Mouse (Mus musculus) forebrain, embryonic 11.5 days (tissue): Measurements from ENCODE around the gene Knl1. TPM values are rescaled to one million over a fixed set of nuclear protein-coding genes. Genes with fewer than 3 reads are reported as not detected.
"Not testable (repeated sequence)": the region's sequence is repeated elsewhere in the genome, so short reads cannot be mapped to it uniquely, and the experiment has no call there.

ENCODE experiments used
- ATAC-seq: fragments of 200-750 bp; cut with Nextera tagmentation; replicated peaks from 2 replicates; pipeline ENCODE4 v1.8.0; 2017; ENCODE audit warnings: moderate TSS enrichment; ENCODE audit not compliant: low FRiP score
- DNase-seq: peaks from one replicate; pipeline ENCODE4 v3.0.0-alpha.2; 2017; ENCODE audit warnings: low spot score
- H3K27ac ChIP-seq: fragments of 300-500 bp; sonication (generic); 2 replicates; pipeline ENCODE4 v1.5.1; 2014; ENCODE audit warnings: low read depth, low read length
- H3K27me3 ChIP-seq: fragments of 300-500 bp; sonication (generic); 2 replicates; pipeline ENCODE4 v1.6.1; 2014; ENCODE audit warnings: mild to moderate bottlenecking, low read length, mixed read lengths; ENCODE audit not compliant: control insufficient read depth, insufficient read depth
- H3K36me3 ChIP-seq: fragments of 300-500 bp; sonication (generic); 2 replicates; pipeline ENCODE4 v1.6.1; 2014; ENCODE audit warnings: mild to moderate bottlenecking, low read length, moderate library complexity, mixed read lengths; ENCODE audit not compliant: control insufficient read depth, insufficient read depth
- H3K4me1 ChIP-seq: fragments of 300-500 bp; sonication (generic); replicated peaks from 2 replicates; pipeline ENCODE4 v1.6.1; 2014; ENCODE audit warnings: low read length, mixed read lengths; ENCODE audit not compliant: control insufficient read depth, insufficient read depth
- H3K4me2 ChIP-seq: fragments of 300-500 bp; sonication (generic); 2 replicates; pipeline ENCODE4 v1.6.1; 2014; ENCODE audit warnings: low read depth, mild to moderate bottlenecking, low read length, moderate library complexity, mixed read lengths; ENCODE audit not compliant: severe bottlenecking
- H3K4me3 ChIP-seq: fragments of 300-500 bp; sonication (generic); 2 replicates; pipeline ENCODE4 v1.5.1; 2014; ENCODE audit warnings: low read depth, low read length
- H3K9ac ChIP-seq: fragments of 300-500 bp; sonication (generic); 2 replicates; pipeline ENCODE4 v1.6.1; 2014; ENCODE audit warnings: low read length
- H3K9me3 ChIP-seq: fragments of 300-500 bp; sonication (generic); 2 replicates; pipeline ENCODE4 v1.6.1; 2016; ENCODE audit warnings: low read length, mixed read lengths; ENCODE audit not compliant: control insufficient read depth
- WGBS: fragments of 180-500 bp; shearing (Covaris S2); extraction: QIAGEN DNeasy Blood & Tissue Kit; methylation state at CpG from one replicate; pipeline ENCODE4 v1.1.7; 2014; 5-methylcytosine and 5-hydroxymethylcytosine counted together
- polyA plus RNA-seq: library from polyadenylated mRNA; unstranded; fragments of >200 nt; fragmentation: Nextera tagmentation; extraction: Ambion mirVana; gene quantifications from 2 replicates; pipeline ENCODE4 v1.2.1, GENCODE M21; 2014

The Knl1 gene
- 61.0 and 69.4 TPM in 2 replicates for polyA plus RNA-seq

DNA sequence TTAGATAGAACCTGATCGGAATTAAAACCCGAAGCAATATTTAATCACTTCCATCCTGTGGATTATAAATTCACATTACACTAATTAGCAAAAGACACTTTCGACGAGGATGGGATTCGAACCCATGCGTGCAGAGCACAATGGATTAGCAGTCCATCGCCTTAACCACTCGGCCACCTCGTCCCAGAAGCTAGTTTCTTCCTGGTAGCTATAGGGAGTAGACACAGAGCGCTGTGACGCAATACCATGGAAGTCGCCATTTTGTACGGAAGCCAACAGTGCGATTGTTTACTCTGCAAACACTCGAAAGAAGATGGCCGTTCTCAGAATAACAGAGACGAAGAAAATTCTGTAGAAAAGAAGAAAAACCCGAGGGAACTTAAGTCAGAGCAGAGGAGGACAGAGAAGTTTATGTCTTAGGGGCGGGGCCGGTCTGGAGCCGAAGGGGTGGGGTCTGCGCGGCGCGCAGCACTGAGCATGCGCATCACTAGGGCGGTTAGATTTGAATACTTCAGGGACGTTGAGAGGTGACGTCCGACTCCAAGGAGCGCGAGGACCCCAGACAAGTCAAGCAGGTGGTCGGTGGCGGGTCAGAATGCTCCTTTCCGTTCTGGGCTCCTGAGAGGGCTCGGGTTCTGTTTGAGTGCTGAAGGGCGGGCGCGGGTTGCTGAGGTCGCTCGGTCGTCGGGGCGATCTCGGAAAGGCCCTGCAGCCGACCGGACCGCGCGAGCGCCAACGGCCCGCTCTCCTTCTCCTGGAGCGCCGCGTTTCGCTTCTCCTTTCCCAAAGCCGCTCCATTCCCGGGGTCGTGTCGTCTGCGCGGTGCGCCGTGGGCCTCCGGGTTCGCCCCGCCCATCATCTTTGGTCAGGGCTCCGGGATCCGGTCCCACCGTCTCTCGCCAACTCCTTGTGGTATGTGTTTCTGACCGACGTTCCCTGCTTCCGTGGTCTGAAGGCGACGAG is at the start of gene Knl1:
Gene Knl1, plus strand, starts transcription at position 471 of the 963 bp plus-strand sequence.
- under 1% methylated on average over 77 of the region's 77 CpGs for WGBS
- H3K27ac ChIP-seq: peak within 1 kb of the TSS; percentile 94
- peak within 1 kb of the TSS; percentile 78 for H3K4me3 ChIP-seq
- peak within 1 kb of the TSS; percentile 72 for H3K4me2 ChIP-seq
- no peaks in the 10 kb centered on the region for H3K27me3 ChIP-seq
- ATAC-seq (peak; percentile 97), DNase-seq (peak; percentile 97)
- peak within 1 kb of the TSS; percentile 86 for H3K9ac ChIP-seq
- H3K36me3 ChIP-seq: no peaks in the 10 kb centered on the region
- H3K9me3 ChIP-seq: no peaks in the 10 kb centered on the region
- no peaks in the 10 kb centered on the region; the same call in 1 of the 2 replicates for H3K4me1 ChIP-seq

DNA sequence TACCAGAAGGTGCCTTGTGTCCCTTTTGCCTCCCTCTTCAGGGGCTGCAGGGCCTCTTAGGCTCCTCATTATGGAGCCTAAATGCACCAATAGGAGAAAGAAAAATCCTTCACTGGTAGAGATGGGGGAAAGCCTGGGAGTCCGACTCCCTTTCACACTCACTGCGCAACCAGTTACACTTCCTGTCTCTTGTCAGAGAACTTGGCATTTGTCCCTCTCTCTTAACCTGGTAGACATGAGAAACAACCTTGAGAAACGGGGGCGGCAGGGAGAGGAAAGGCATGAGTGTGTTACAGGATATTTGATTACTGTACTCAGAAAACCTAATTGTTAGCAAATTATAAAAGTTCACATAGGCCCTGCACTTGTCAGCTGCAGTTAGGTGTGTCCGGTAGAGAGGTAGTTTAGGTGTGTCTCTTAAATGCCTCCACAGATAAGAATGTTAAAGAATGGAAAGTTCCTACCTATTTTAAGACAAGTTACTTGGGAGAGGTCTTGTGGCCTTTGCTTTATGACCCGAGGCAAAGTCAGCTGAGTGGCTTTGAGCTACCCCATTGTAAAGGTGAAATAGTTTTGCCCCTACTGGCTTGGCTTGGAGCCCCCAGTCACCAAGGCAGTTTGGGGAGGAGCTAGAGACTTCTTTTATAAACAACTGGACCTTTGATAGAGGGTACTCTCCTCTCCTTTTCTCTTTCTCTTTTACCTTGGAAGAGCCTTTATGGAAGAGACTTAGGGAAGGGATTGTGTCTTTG is 48.6 kb upstream of the Knl1 start:
- Histone ChIP-seq H3K36me3 (no peaks in the 10 kb centered on the region), H3K4me1 (no peaks in the 10 kb centered on the region; the same call in 1 of the 2 replicates), H3K27me3 (no peaks in the 10 kb centered on the region), H3K4me3 (no peak overlapping the region), H3K9ac (no peak overlapping the region), H3K27ac (no peak overlapping the region), H3K4me2 (no peak overlapping the region), H3K9me3 (no peaks in the 10 kb centered on the region)
- 83% methylated on average over 6 of the region's 6 CpGs for WGBS
- DNase-seq (no peak), ATAC-seq (no peak)

DNA sequence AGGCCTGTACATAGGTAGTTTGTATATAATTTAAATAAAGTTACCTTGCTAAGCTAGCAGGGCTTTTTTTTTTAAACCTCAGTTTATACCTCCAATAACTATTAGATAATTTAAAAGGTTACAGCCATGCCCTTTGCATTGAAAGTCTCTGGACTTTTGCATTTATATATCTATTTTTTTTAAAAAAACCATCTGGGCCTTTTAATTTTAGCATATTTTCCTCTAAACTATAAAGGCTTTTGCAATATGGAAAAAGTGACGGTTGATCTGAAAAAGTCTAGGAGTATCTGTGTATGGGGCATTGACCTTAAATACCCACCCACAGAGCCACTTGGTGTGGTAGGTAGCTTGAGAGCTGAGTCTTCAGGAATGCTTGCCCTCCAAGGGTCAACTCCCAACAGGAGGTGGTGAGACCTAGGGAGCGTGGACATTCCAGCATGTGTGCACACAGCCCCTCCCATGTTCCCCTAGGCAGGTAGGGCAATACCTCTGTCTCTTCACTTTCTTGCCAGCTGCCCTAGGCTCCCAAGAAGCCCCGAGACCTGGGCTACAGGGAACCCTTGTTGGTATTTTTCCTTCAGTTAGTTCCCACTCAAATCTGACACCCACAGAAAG is 47.8 kb upstream of the Knl1 start:
- DNase-seq (no peak), ATAC-seq (no peak)
- no peaks in the 10 kb centered on the region for H3K36me3 ChIP-seq
- H3K9ac ChIP-seq: no peak overlapping the region
- no peaks in the 10 kb centered on the region for H3K9me3 ChIP-seq
- no peaks in the 10 kb centered on the region for H3K27me3 ChIP-seq
- H3K4me3 ChIP-seq: no peak overlapping the region
- no peak overlapping the region for H3K4me2 ChIP-seq
- no peak overlapping the region for H3K27ac ChIP-seq
- H3K4me1 ChIP-seq: no peaks in the 10 kb centered on the region; the same call in 1 of the 2 replicates
- 54% methylated on average over 3 of the region's 3 CpGs for WGBS

DNA sequence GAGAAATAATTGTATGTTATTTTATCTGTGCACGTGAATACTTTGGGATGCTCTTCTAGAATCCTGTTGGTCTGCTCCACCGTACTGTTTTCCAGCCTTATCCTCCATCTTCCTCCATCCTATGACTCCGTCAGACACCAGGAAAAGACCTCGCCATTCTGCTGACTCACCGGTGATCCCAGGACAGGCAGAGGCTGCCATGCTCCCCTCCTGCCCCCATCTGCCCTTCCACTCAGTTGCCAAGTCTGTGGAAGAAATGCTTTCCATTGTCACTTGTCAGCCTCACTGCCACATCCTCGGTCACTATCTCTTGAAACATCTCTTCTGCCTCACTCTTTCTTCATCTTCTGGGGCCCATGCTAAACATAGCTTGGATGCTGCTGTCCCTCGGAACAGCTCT is 40.0 kb upstream of the Knl1 start:
- ATAC-seq (no peak), DNase-seq (no peak)
- Histone ChIP-seq H3K9me3 (no peaks in the 10 kb centered on the region), H3K36me3 (no peaks in the 10 kb centered on the region), H3K9ac (no peak overlapping the region), H3K27me3 (no peaks in the 10 kb centered on the region), H3K27ac (no peak overlapping the region), H3K4me3 (no peak overlapping the region), H3K4me2 (no peak overlapping the region), H3K4me1 (no peaks in the 10 kb centered on the region)
- WGBS: 86% methylated on average over 7 of the region's 7 CpGs

DNA sequence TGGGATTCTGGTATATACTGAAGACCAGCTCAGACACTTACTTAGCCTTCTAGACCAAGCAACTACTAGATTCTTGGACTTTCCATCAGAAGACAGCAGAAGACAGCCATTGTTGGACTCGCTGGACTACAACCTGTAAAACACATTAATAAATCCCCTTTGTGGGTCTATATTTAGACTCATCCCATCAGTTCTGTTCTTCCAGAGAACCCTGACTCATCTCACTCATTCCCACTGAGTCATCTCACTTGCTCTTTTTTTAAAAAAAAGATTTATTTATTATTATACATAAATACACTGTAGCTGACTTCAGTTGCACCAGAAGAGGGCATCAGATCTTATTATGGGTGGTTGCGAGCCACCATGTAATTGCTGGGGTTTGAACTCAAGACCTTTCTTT is 37.5 kb upstream of the Knl1 start:
- Histone ChIP-seq H3K4me2 (no peak overlapping the region), H3K9ac (no peak overlapping the region), H3K27me3 (no peaks in the 10 kb centered on the region), H3K9me3 (no peaks in the 10 kb centered on the region), H3K36me3 (no peaks in the 10 kb centered on the region), H3K4me1 (no peaks in the 10 kb centered on the region), H3K4me3 (no peak overlapping the region), H3K27ac (no peak overlapping the region)
- DNase-seq (no peak), ATAC-seq (no peak)
- WGBS: 92% methylated on average over 2 of the region's 2 CpGs

DNA sequence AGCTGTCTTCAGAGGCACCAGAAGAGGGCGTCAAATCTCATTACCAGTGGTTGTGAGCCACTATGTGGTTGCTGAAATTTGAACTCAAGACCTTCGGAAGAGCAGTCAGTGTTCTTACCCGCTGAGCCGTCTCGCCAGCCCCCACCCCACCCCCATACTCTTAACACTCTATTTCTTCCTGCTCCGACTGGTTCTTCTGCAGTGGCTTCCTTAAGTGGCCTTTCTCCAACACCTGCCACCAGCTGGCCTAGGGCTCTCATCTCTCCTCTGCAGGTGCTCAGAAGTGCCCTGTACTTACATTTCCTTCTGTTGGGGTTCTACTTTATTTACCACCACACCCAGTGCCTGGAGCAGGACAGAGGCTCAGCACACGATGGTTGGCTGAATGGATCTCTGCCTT is 31.9 kb upstream of the Knl1 start:
- DNase-seq: peak; percentile 41
- peaks cover 4% of the 10 kb centered on the region for H3K36me3 ChIP-seq
- no peaks in the 10 kb centered on the region; the same call in 1 of the 2 replicates for H3K4me1 ChIP-seq
- H3K4me2 ChIP-seq: no peak overlapping the region
- 83% methylated on average over 7 of the region's 7 CpGs for WGBS
- H3K9me3 ChIP-seq: peaks cover 3% of the 10 kb centered on the region; the same call in 1 of the 2 replicates
- no peak overlapping the region for H3K4me3 ChIP-seq
- ATAC-seq: no peak
- H3K27me3 ChIP-seq: no peaks in the 10 kb centered on the region
- H3K9ac ChIP-seq: no peak overlapping the region
- no peak overlapping the region for H3K27ac ChIP-seq

DNA sequence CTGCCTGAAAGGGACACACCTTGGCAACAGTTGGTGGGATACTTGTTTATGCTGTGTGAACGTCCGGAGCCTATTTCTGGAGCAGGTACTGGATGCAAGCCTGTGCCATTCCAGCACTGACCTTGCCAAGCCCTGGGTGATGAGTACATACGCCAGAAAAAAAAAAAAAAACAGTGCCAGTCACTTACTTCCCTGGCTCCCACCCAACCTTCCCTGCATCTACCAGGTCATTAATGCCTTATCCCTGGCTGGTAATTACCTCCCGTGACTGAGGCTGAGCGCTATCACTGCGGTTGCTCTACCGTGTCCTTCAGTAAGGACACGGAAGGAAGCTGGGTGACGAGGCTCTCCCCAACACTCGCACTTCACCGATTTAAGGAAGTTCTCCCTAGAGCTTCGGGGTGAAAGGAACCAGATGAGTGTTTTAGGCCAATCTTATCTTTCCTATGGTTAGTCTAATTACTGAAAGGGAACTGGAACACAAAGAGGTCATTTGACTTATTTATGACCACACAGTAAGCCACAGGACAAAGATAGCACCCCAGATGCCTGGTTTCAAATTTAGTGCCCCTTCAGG is 31.2 kb upstream of the Knl1 start:
- Histone ChIP-seq H3K27ac (no peak overlapping the region), H3K9me3 (peaks cover 3% of the 10 kb centered on the region; the same call in 1 of the 2 replicates), H3K4me3 (no peak overlapping the region), H3K9ac (no peak overlapping the region), H3K4me1 (no peaks in the 10 kb centered on the region; the same call in 1 of the 2 replicates), H3K36me3 (peaks cover 4% of the 10 kb centered on the region), H3K27me3 (no peaks in the 10 kb centered on the region), H3K4me2 (no peak overlapping the region)
- ATAC-seq (no peak), DNase-seq (peak; percentile 4)
- 86% methylated on average over 12 of the region's 12 CpGs for WGBS

DNA sequence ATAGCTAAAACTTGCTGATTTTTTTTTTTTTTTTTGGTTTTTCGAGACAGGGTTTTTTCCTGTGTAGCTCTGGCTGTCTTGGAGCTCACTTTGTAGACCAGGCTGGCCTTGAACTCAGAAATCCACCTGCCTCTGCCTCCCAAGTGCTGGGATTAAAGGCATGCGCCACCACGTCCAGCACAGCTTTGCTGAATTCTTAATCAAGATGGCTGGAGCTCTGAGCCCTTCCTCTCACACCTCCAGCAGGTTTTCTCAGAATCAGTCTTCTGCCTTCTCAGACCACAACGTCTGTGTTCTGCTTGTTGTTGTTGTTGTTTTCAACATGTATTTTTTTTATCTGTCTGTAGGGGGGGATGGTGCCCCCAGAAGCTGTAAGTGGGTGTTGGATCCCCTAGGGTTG is 30.6 kb upstream of the Knl1 start:
- H3K9me3 ChIP-seq, H3K4me1 ChIP-seq, H3K4me2 ChIP-seq, ATAC-seq, H3K27me3 ChIP-seq, H3K4me3 ChIP-seq, H3K27ac ChIP-seq, H3K9ac ChIP-seq, H3K36me3 ChIP-seq: not testable (repeated sequence)
- 86% methylated on average over 4 of the region's 4 CpGs for WGBS
- DNase-seq: peak; percentile 30
